Mouse (Mus musculus) heart, embryonic 13.5 days (tissue): ENCODE data around the gene Lrrc51. TPM values are rescaled to one million over a fixed set of nuclear protein-coding genes. Genes with fewer than 3 reads are reported as not detected.

ENCODE experiments used
- ATAC-seq: fragments of 200-750 bp; cut with Nextera tagmentation; 2 replicates; pipeline ENCODE4 v1.8.0; 2017; ENCODE audit warnings: moderate TSS enrichment; ENCODE audit not compliant: insufficient number of reproducible peaks, low FRiP score, low TSS enrichment; ENCODE audit errors: extremely low read depth
- H3K27ac ChIP-seq: fragments of 300-500 bp; sonication (generic); replicated peaks from 2 replicates; pipeline ENCODE4 v1.5.1; 2015; ENCODE audit warnings: moderate library complexity, mild to moderate bottlenecking, inconsistent platforms
- H3K27me3 ChIP-seq: fragments of 300-500 bp; sonication (generic); replicated peaks from 2 replicates; pipeline ENCODE4 v1.6.1; 2015; ENCODE audit warnings: mild to moderate bottlenecking, inconsistent platforms
- H3K36me3 ChIP-seq: fragments of 300-500 bp; sonication (generic); 2 replicates; pipeline ENCODE4 v1.6.1; 2015; ENCODE audit warnings: mild to moderate bottlenecking, inconsistent platforms
- H3K4me1 ChIP-seq: fragments of 300-500 bp; sonication (generic); 2 replicates; pipeline ENCODE4 v1.6.1; 2015; ENCODE audit warnings: inconsistent platforms
- H3K4me2 ChIP-seq: fragments of 300-500 bp; sonication (generic); 2 replicates; pipeline ENCODE4 v1.6.1; 2015; ENCODE audit warnings: inconsistent platforms, mild to moderate bottlenecking, moderate library complexity
- H3K4me3 ChIP-seq: fragments of 300-500 bp; sonication (generic); 2 replicates; pipeline ENCODE4 v1.5.1; 2015; ENCODE audit warnings: moderate library complexity, mild to moderate bottlenecking, inconsistent platforms
- H3K9ac ChIP-seq: fragments of 300-500 bp; sonication (generic); 2 replicates; pipeline ENCODE4 v1.6.1; 2015; ENCODE audit warnings: inconsistent platforms, mild to moderate bottlenecking, moderate library complexity
- H3K9me3 ChIP-seq: fragments of 300-500 bp; sonication (generic); 2 replicates; pipeline ENCODE4 v1.6.1; 2016; ENCODE audit warnings: inconsistent platforms
- WGBS: fragments of 180-500 bp; shearing (Covaris S2); methylation state at CpG from one replicate; pipeline ENCODE4 v1.1.7; 2015; ENCODE audit warnings: mixed read lengths; 5-methylcytosine and 5-hydroxymethylcytosine counted together
- polyA plus RNA-seq: library from polyadenylated mRNA; unstranded; fragments of >200 nt; fragmentation: Nextera tagmentation; extraction: Ambion mirVana; gene quantifications from 2 replicates; pipeline ENCODE4 v1.2.1, GENCODE M21; 2015

Lrrc51 gene
- polyA plus RNA-seq, 1 experiment from 2014 or later = 5.1 TPM

- H3K36me3 ChIP-seq = no peaks in the 10 kb centered on the region
- no peaks in the 10 kb centered on the region for H3K9me3 ChIP-seq
- H3K4me1 ChIP-seq = no peaks in the 10 kb centered on the region
- no peak overlapping the region for H3K9ac ChIP-seq
- WGBS = 96% methylated on average over 4 of the region's 4 CpGs
- ATAC-seq = no peak
- H3K4me2 ChIP-seq = no peak overlapping the region
- H3K27me3 ChIP-seq = 0 out of 2 replicates have a peak, but pooled peaks cover 2% of the 10 kb centered on the region
- no peak overlapping the region for H3K4me3 ChIP-seq
- no peak overlapping the region for H3K27ac ChIP-seq
Observed at GRCm38 (mm10) chr7:101884160-101884559, 49.5 kb downstream of the Lrrc51 start.

GRCm38 (mm10) chr7:101882413-101883154, 51.1 kb downstream of the Lrrc51 start:
- Histone ChIP-seq H3K27me3 (no peaks in the 10 kb centered on the region), H3K9ac (no peak overlapping the region), H3K4me1 (no peaks in the 10 kb centered on the region), H3K4me3 (no peak overlapping the region), H3K36me3 (no peaks in the 10 kb centered on the region), H3K9me3 (no peaks in the 10 kb centered on the region), H3K27ac (no peak overlapping the region), H3K4me2 (no peak overlapping the region)
- WGBS = 57% methylated on average over 9 of the region's 9 CpGs
- ATAC-seq = no peak

GRCm38 (mm10) chr7:101880855-101881254, 52.8 kb downstream of the Lrrc51 start:
- Histone ChIP-seq H3K27me3 (no peaks in the 10 kb centered on the region), H3K9me3 (no peaks in the 10 kb centered on the region), H3K4me1 (no peaks in the 10 kb centered on the region), H3K9ac (no peak overlapping the region), H3K36me3 (no peaks in the 10 kb centered on the region), H3K4me2 (no peak overlapping the region), H3K27ac (no peak overlapping the region), H3K4me3 (no peak overlapping the region)
- 62% methylated on average over 4 of the region's 4 CpGs for WGBS
- no peak for ATAC-seq

- H3K27me3 ChIP-seq = no peaks in the 10 kb centered on the region
- H3K4me1 ChIP-seq = peaks cover 21% of the 10 kb centered on the region
- ATAC-seq = no peak
- no peaks in the 10 kb centered on the region for H3K36me3 ChIP-seq
- no peak overlapping the region for H3K4me2 ChIP-seq
- 96% methylated on average over 1 of the region's 1 CpGs for WGBS
- H3K27ac ChIP-seq = no peak overlapping the region
- no peak overlapping the region for H3K9ac ChIP-seq
- H3K4me3 ChIP-seq = no peak overlapping the region
- H3K9me3 ChIP-seq = no peaks in the 10 kb centered on the region
Observed at GRCm38 (mm10) chr7:101875978-101876377, 57.7 kb downstream of the Lrrc51 start.

- Histone ChIP-seq H3K4me2 (peak overlapping the region; percentile 19), H3K27me3 (no peaks in the 10 kb centered on the region), H3K9ac (0 out of 2 replicates have a peak overlapping the region, but pooled peaks have one; percentile 33), H3K36me3 (no peaks in the 10 kb centered on the region), H3K4me3 (no peak overlapping the region), H3K9me3 (no peaks in the 10 kb centered on the region), H3K27ac (peak overlapping the region; percentile 79), H3K4me1 (peaks cover 48% of the 10 kb centered on the region)
- peak; percentile 42; the same call in 1 of the 2 replicates for ATAC-seq
- WGBS = 25% methylated on average over 3 of the region's 3 CpGs
Observed at GRCm38 (mm10) chr7:101871296-101871695, 62.4 kb downstream of the Lrrc51 start.

- peak within 1 kb of the TSS; percentile 19 for H3K4me2 ChIP-seq
- 0 out of 2 replicates have a peak within 1 kb of the TSS, but pooled peaks have one; percentile 33 for H3K9ac ChIP-seq
- no peak for ATAC-seq
- H3K9me3 ChIP-seq = no peaks in the 10 kb centered on the region
- no peaks in the 10 kb centered on the region for H3K36me3 ChIP-seq
- WGBS = 66% methylated on average over 2 of the region's 2 CpGs
- peaks cover 48% of the 10 kb centered on the region for H3K4me1 ChIP-seq
- no peak within 1 kb of the TSS for H3K4me3 ChIP-seq
- H3K27ac ChIP-seq = peak within 1 kb of the TSS; percentile 79
- H3K27me3 ChIP-seq = no peaks in the 10 kb centered on the region
Observed at GRCm38 (mm10) chr7:101870629-101871028, 63.1 kb downstream of the Lrrc51 start, which contains the start of gene Folr1. Gene Folr1, minus strand, starts transcription at chr7:101870788.

GRCm38 (mm10) chr7:101869163-101869500, 64.6 kb downstream of the Lrrc51 start:
- H3K4me3 ChIP-seq = no peak overlapping the region
- peaks cover 48% of the 10 kb centered on the region for H3K4me1 ChIP-seq
- no peaks in the 10 kb centered on the region for H3K27me3 ChIP-seq
- WGBS = 66% methylated on average over 7 of the region's 7 CpGs
- peak overlapping the region; percentile 43 for H3K27ac ChIP-seq
- no peak overlapping the region for H3K9ac ChIP-seq
- no peaks in the 10 kb centered on the region for H3K9me3 ChIP-seq
- no peak overlapping the region for H3K4me2 ChIP-seq
- ATAC-seq = no peak
- H3K36me3 ChIP-seq = no peaks in the 10 kb centered on the region

- H3K27ac ChIP-seq = peak overlapping the region; percentile 43
- H3K27me3 ChIP-seq = no peaks in the 10 kb centered on the region
- no peak overlapping the region for H3K4me3 ChIP-seq
- H3K9ac ChIP-seq = no peak overlapping the region
- no peak for ATAC-seq
- peaks cover 47% of the 10 kb centered on the region for H3K4me1 ChIP-seq
- no peaks in the 10 kb centered on the region for H3K36me3 ChIP-seq
- 58% methylated on average over 13 of the region's 13 CpGs for WGBS
- no peak overlapping the region for H3K4me2 ChIP-seq
- no peaks in the 10 kb centered on the region for H3K9me3 ChIP-seq
Observed at GRCm38 (mm10) chr7:101868241-101869162, 65.2 kb downstream of the Lrrc51 start.

GRCm38 (mm10) chr7:101867482-101867881, 66.2 kb downstream of the Lrrc51 start:
- WGBS = 92% methylated on average over 4 of the region's 4 CpGs
- Histone ChIP-seq H3K27me3 (no peaks in the 10 kb centered on the region), H3K9me3 (no peaks in the 10 kb centered on the region), H3K27ac (no peak overlapping the region), H3K4me3 (no peak overlapping the region), H3K4me1 (peaks cover 41% of the 10 kb centered on the region), H3K36me3 (no peaks in the 10 kb centered on the region), H3K9ac (no peak overlapping the region), H3K4me2 (no peak overlapping the region)
- no peak for ATAC-seq

- ATAC-seq = no peak
- no peaks in the 10 kb centered on the region for H3K9me3 ChIP-seq
- no peak overlapping the region for H3K9ac ChIP-seq
- no peak overlapping the region for H3K4me3 ChIP-seq
- peaks cover 34% of the 10 kb centered on the region for H3K4me1 ChIP-seq
- WGBS = 74% methylated on average over 11 of the region's 11 CpGs
- H3K27me3 ChIP-seq = no peaks in the 10 kb centered on the region
- no peaks in the 10 kb centered on the region for H3K36me3 ChIP-seq
- no peak overlapping the region for H3K4me2 ChIP-seq
- H3K27ac ChIP-seq = no peak overlapping the region
Observed at GRCm38 (mm10) chr7:101866491-101867265, 67.0 kb downstream of the Lrrc51 start.

GRCm38 (mm10) chr7:101863415-101863814, 70.3 kb downstream of the Lrrc51 start, which contains the start of gene Anapc15:
Gene Anapc15, plus strand, starts transcription at chr7:101863715.
- Histone ChIP-seq H3K9ac (no peak within 1 kb of the TSS), H3K36me3 (no peaks in the 10 kb centered on the region), H3K4me2 (no peak within 1 kb of the TSS), H3K4me3 (no peak within 1 kb of the TSS), H3K27ac (no peak within 1 kb of the TSS), H3K9me3 (no peaks in the 10 kb centered on the region), H3K27me3 (no peaks in the 10 kb centered on the region), H3K4me1 (peaks cover 14% of the 10 kb centered on the region)
- ATAC-seq = no peak
- 50% methylated on average over 3 of the region's 3 CpGs for WGBS
